Mouse (Mus musculus): ENCODE measurements around the gene Nr1i3.

Nr1i3 gene

DNA sequence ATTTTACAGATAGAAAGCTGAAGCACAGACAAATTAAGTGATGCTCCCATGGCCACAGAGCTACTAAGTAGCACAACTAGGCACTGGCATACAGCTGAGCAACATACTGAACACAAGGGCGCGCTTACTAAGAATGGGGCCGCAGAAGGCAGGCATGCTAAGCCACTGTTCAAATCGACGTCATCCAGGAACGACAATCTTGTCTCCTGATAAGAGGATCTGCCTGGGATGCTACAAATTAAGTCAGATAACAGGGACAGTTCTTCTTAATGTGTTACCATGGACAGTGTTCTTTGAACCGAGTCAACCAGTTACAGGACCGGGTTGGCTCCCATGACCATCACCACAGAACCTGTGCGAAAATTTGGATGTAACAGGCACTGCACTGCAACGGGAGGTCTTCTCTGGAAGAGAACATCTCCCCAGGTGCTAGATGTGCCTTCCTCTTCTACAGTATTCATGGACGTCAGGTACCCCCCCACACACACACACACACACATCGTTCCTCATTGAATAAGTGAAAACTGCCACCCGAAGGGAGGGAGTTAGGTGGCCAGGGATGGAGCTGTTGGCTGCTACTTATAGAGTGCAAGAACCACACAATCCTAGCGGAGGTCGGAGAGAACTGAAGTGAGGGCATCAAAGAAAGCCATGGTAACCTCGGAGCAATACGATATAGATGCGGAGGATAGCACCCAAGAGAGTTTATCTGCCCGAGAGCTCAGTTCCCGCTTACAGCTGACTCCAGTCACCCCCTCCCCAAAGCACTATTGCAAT, 18.5 kb upstream of the Nr1i3 start:
- DNase-seq (ENCODE audit: low read depth, low spot score) = no peak

DNA sequence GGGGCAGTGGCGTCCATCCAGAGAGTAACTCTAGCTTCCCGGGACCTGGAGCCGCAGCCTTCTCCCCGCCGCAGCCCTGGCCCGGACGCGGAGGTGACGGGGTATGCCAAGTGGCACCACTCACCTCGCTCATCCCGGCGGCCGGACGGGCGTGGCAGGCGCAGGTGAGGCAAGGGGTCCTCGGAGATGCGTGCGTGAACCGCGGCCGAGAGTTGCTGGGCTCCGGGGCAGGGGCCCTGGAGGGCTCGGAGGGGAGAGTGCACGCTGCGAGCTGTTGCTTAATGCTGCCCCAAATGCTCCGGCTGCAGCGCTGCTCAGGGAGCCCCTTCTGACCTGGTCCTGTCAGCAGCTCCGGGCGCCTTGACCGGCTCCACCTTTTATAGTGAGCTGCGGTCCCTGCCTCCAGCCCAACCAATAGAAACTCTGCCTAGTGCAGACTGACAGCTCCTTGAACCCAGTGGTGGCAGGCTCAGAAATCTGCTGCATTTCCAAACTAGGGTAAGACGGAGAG, 17.8 kb upstream of the Nr1i3 start, which contains the start of gene Pcp4l1:
TSS of gene Pcp4l1 (minus strand) at position 382 of the 511 bp plus-strand sequence.
- DNase-seq (ENCODE audit: low read depth, low spot score) = peak; percentile 52

GRCm38 (mm10) chr1:171199532-171199931, 14.2 kb upstream of the Nr1i3 start:
- no peak for DNase-seq (ENCODE audit: low read depth, low spot score)

GRCm38 (mm10) chr1:171200769-171201168, 13.0 kb upstream of the Nr1i3 start:
- DNase-seq (ENCODE audit: low read depth, low spot score) = no peak

DNA sequence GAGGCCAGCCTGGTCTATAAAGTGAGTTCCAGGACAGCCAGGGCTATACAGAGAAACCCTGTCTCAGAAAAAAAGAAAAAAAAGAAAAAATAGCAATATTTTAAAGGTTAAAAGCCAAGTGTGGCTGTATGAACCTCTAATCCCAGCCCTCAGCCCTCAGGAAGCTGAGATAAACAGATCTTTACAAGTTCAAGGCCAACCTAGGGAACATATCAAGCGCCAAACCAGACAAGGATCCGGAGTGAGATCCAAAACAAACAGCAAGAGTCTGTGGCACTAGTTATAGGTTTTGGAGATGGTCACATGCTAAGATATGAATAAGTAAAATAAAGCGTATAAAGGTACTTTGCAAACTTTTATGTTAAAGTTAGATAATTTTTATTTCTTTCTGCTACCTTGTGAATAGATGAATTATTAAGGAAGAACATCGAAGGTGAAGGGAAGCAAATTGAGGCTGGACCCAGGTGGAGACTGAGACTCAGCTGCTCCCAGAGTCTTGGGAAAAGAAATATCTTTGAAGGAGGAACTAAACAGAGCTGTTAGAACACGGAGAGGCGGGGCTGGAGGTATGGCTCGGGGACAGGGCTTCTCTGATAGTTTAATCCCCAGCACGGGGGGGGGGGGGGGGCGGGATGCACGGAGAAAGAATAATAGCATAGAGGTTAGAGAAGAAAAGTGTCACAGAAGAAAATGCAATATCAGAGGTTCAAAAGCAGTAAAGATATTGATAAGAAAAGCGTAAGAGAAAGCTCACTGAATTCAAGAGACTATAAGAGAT, 10.1 kb upstream of the Nr1i3 start:
- DNase-seq (ENCODE audit: low read depth, low spot score) = no peak

DNA sequence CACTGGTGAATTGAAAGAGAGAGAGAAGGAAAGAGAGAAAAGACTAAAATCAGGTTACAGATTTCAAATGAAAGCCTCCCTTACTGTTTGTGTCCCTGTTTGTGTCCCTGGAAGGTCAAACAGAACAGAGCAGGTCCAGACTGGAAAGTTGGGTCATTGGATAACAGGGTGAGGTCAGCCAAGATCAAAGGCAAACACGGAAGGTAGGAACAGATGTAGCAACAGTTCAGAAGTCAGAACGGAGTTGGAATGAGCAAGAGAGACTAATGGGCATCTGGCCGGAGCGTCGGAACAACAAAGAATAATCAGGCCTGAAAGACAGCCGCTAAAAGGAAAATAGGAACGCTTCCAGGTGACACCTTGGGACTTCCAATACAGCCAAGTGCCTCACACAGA, 9.5 kb upstream of the Nr1i3 start:
- no peak for DNase-seq (ENCODE audit: low read depth, low spot score)

GRCm38 (mm10) chr1:171205704-171206493, 7.9 kb upstream of the Nr1i3 start:
- DNase-seq (ENCODE audit: low read depth, low spot score) = no peak

GRCm38 (mm10) chr1:171209409-171209808, 4.4 kb upstream of the Nr1i3 start:
- DNase-seq (ENCODE audit: low read depth, low spot score) = no peak

DNA sequence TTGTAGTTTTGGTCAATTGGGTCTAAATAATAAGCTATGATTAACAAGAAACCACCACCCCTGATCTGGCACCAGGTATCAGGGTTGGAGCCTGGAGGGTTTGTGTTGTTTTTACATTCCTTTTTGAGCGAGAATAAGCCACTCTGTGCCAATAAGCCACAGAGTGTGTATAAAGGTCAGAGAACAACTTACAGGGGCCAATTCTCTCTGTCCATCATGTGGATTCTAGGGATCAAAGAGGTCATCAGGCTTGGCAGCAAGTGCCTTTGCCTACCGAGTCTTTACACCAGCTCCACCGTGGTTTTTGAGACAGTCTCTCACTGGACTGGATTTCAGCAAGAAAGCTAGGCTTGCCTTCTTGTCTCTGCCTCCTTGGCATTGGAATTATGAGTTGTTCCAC, 916 bp upstream of the Nr1i3 start:
- DNase-seq (ENCODE audit: low read depth, low spot score) = no peak

- DNase-seq (ENCODE audit: low read depth, low spot score) = no peak
Measured at GRCm38 (mm10) chr1:171216241-171216955, 2.6 kb downstream of the Nr1i3 start.

DNA sequence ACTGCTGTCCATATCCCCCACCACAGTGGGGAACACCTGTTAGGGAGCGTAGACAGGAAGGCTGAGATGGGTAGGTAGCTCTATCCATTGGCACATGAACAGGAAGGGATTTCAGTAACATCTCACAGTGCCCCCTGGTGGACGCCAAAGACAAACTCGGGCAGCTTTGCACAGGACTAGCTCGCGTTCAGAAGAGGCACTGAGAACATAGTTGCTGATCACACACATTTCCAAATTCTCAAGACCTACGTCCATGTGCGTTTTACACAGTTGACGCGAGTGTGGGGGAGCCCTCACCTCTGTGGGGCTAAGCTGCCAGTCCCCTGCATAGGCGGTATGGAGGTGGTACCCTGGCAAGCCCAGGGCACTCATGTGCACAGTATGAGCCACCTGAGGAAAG, 7.1 kb downstream of the Nr1i3 start:
- DNase-seq (ENCODE audit: low read depth, low spot score) = peak; percentile 71

DNA sequence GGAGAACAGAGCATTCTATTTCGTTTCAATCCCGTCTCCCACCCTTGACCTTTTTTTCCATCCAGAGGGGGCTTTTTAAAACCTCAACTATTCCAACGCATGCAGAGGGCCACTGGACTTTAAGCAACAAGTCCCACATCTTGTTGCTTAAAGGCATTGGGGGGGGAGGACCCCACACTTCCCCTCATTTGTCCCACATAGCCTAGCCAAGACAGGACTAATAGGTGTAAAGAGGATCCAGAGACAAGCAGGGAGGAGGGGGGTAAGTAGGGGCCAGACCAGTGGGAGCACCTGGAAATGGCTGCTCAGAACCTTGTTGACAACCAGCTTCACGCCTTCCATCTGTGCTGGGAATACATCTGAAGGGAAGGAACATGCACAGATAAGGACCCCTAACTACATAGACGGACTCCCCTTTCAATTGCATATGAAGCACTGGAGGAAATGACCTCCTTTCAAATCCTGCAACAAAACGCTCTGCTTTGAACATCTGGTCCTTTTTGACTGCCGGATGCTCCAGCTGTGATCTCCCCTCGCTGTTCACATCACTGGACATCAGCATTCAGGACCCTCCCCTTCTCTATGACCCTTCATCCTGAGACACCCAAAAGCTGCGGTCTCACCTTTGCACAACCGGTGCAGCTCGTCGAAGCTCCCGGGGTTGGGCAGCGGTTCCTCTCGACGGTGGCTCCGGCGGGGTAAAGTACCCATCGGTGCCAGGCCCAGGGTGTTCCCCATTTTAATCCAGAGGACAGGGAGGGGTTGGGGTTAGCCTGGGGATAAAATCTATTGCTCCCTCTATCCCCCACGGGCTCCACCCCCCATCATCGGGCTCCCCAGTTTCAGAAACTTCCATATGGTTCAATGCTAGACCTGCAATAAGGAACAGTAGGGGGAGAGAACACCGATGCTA, 7.8 kb downstream of the Nr1i3 start:
- DNase-seq (ENCODE audit: low read depth, low spot score) = no peak

GRCm38 (mm10) chr1:171222238-171223155, 8.7 kb downstream of the Nr1i3 start, which contains the start of gene Tomm40l:
Tomm40l (minus strand) TSS chr1:171222514.
- peak; percentile 93 for DNase-seq (ENCODE audit: low read depth, low spot score)

DNA sequence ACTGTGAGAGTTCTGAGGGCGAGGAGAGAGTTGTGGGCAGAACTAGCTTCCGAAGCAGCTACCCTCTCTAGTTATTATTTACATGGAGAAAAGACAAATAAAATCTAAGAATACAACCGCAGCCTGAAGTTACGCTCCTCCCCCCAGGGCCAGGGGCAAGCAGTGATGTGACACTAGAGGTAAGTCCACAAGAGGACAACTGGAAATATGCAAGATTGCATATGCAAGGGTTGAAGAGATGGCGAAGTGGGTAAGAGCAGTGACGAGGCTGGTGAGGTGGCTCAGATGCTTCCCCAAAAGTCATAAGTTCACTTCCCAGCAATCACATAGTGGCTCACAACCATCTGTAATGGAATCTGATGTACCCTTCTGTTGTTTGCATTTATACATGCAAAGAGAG, 9.4 kb downstream of the Nr1i3 start:
- DNase-seq (ENCODE audit: low read depth, low spot score) = no peak

DNA sequence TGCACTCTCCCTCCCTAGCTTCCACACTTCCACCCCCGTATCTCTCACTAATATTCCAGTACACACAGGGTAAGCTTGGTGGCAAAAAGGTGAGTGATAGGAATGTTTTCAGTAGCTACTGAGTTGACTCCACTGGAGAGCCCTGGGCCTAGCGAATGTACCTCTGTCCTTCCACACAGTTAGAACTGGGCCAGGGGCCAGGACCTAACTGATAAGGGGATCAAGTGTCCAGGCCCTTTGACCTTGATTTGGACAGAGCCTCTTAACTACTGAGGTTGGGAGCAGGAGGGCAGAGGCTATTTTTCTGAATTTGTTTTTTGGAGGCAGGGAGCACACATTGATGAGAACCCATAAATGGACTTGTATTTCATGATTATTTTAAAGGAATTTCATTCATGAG, 10.0 kb downstream of the Nr1i3 start:
- no peak for DNase-seq (ENCODE audit: low read depth, low spot score)

DNA sequence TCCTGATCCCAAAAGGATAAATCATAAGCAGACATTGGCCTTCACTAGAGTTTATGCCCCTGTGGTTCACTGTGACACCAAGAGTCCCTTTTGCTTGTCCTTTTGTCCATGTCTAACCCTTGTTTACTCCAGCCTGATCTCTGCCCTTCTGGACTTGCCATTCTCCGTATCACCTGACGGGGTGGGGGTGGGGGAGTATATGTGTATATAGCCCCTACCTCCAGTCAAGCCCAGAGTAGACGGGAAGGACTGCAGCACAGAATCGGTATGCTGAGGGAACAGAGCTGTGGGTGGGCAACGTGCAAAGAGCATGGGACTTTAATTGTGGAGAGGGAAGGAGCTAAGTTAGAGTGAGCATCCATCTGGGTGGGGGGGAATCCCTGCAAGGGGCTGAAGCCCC, 11.1 kb downstream of the Nr1i3 start, which contains the start of gene Apoa2:
TSS of gene Apoa2 (plus strand) at position 198 of the 400 bp plus-strand sequence.
- DNase-seq (ENCODE audit: low read depth, low spot score) = no peak

GRCm38 (mm10) chr1:171226780-171227179, 13.0 kb downstream of the Nr1i3 start:
- no peak for DNase-seq (ENCODE audit: low read depth, low spot score)

DNA sequence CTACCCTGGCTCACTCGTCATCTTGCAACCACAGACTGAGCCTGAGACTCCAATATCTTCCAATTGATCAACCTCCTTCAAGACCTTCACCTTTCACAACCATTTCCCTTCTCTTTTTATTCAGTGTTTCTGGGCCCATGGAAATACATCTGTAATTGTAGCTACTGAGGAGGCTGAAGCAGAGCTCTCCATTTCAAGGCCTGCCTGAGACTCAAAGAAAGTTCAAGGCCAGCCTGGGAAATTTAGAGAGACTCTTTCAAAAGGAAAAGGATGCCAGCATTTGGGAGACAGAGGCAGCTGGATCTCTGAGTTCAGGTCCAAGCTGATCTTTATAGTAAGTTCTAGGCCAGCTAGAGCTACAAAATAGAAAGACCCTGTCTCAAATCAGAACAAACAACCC, 14.1 kb downstream of the Nr1i3 start:
- no peak for DNase-seq (ENCODE audit: low read depth, low spot score)

GRCm38 (mm10) chr1:171229750-171230149, 16.0 kb downstream of the Nr1i3 start:
- no peak for DNase-seq (ENCODE audit: low read depth, low spot score)

Measured in WW6 (cell line).